Mouse (Mus musculus): ENCODE measurements around the gene Cbx2. TPM values are rescaled to one million over a fixed set of nuclear protein-coding genes. Genes with fewer than 3 reads are reported as not detected.
A peak's percentile ranks its signal among the peaks of the same experiment; 100 is the strongest.

Cbx2 gene
- polyA plus RNA-seq, 1 experiment: 6.9 TPM

GRCm38 (mm10) chr11:119034635-119035034 is 11.9 kb downstream of the Cbx2 start:
- Histone ChIP-seq H3K27ac (ENCODE audit: insufficient read depth, low read length) (no peak overlapping the region), H3K4me1 (ENCODE audit: control insufficient read depth, insufficient read depth, low read length) (peaks cover 2% of the 10 kb centered on the region; the same call in 1 of the 2 replicates), H3K4me3 (ENCODE audit: insufficient read depth, low read length) (peak overlapping the region; percentile 14; the same call in 1 of the 2 replicates)
- TF ChIP-seq POLR2A (IDR thresholded peaks at IDR 0.05; ENCODE audit: low read depth, low read length) (no peak), CTCF (IDR thresholded peaks at IDR 0.05; ENCODE audit: borderline replicate concordance, insufficient read depth, low read length) (no peak)

- TF ChIP-seq CTCF (IDR thresholded peaks at IDR 0.05; ENCODE audit: borderline replicate concordance, insufficient read depth, low read length): no peak
- TF ChIP-seq POLR2A (IDR thresholded peaks at IDR 0.05; ENCODE audit: low read depth, low read length): no peak
- peaks cover 2% of the 10 kb centered on the region; the same call in 1 of the 2 replicates for H3K4me1 ChIP-seq (ENCODE audit: control insufficient read depth, insufficient read depth, low read length)
- no peak overlapping the region for H3K4me3 ChIP-seq (ENCODE audit: insufficient read depth, low read length)
- no peak overlapping the region for H3K27ac ChIP-seq (ENCODE audit: insufficient read depth, low read length)
These were observed 12.4 kb downstream of the Cbx2 start for GRCm38 (mm10) chr11:119035094-119035685.

GRCm38 (mm10) chr11:119035686-119036165 is 13.0 kb downstream of the Cbx2 start:
- TF ChIP-seq POLR2A (IDR thresholded peaks at IDR 0.05; ENCODE audit: low read depth, low read length) (no peak), CTCF (IDR thresholded peaks at IDR 0.05; ENCODE audit: borderline replicate concordance, insufficient read depth, low read length) (no peak)
- Histone ChIP-seq H3K4me1 (ENCODE audit: control insufficient read depth, insufficient read depth, low read length) (peaks cover 2% of the 10 kb centered on the region; the same call in 1 of the 2 replicates), H3K27ac (ENCODE audit: insufficient read depth, low read length) (no peak overlapping the region), H3K4me3 (ENCODE audit: insufficient read depth, low read length) (no peak overlapping the region)

- no peak overlapping the region for H3K4me3 ChIP-seq (ENCODE audit: insufficient read depth, low read length)
- no peak overlapping the region for H3K27ac ChIP-seq (ENCODE audit: insufficient read depth, low read length)
- no peak for TF ChIP-seq CTCF (IDR thresholded peaks at IDR 0.05; ENCODE audit: borderline replicate concordance, insufficient read depth, low read length)
- no peak for TF ChIP-seq POLR2A (IDR thresholded peaks at IDR 0.05; ENCODE audit: low read depth, low read length)
- H3K4me1 ChIP-seq (ENCODE audit: control insufficient read depth, insufficient read depth, low read length): peaks cover 2% of the 10 kb centered on the region; the same call in 1 of the 2 replicates
These were observed 13.7 kb downstream of the Cbx2 start for GRCm38 (mm10) chr11:119036447-119036846.

- TF ChIP-seq POLR2A (IDR thresholded peaks at IDR 0.05; ENCODE audit: low read depth, low read length) (no peak), CTCF (IDR thresholded peaks at IDR 0.05; ENCODE audit: borderline replicate concordance, insufficient read depth, low read length) (no peak)
- peak overlapping the region; percentile 31 for H3K4me3 ChIP-seq (ENCODE audit: insufficient read depth, low read length)
- H3K27ac ChIP-seq (ENCODE audit: insufficient read depth, low read length): peak overlapping the region; percentile 3; the same call in 1 of the 2 replicates
- peaks cover 2% of the 10 kb centered on the region; the same call in 1 of the 2 replicates for H3K4me1 ChIP-seq (ENCODE audit: control insufficient read depth, insufficient read depth, low read length)
These were observed 14.4 kb downstream of the Cbx2 start for GRCm38 (mm10) chr11:119036934-119037779.

- peaks cover 5% of the 10 kb centered on the region; the same call in 1 of the 2 replicates for H3K4me1 ChIP-seq (ENCODE audit: control insufficient read depth, insufficient read depth, low read length)
- no peak overlapping the region for H3K27ac ChIP-seq (ENCODE audit: insufficient read depth, low read length)
- TF ChIP-seq POLR2A (IDR thresholded peaks at IDR 0.05; ENCODE audit: low read depth, low read length) (no peak), CTCF (IDR thresholded peaks at IDR 0.05; ENCODE audit: borderline replicate concordance, insufficient read depth, low read length) (no peak)
- H3K4me3 ChIP-seq (ENCODE audit: insufficient read depth, low read length): peak overlapping the region; percentile 13; the same call in 1 of the 2 replicates
These were observed 15.1 kb downstream of the Cbx2 start for GRCm38 (mm10) chr11:119037780-119038401.

GRCm38 (mm10) chr11:119038744-119039484 is 16.2 kb downstream of the Cbx2 start:
- TF ChIP-seq CTCF (IDR thresholded peaks at IDR 0.05; ENCODE audit: borderline replicate concordance, insufficient read depth, low read length) (no peak), POLR2A (IDR thresholded peaks at IDR 0.05; ENCODE audit: low read depth, low read length) (no peak)
- Histone ChIP-seq H3K4me3 (ENCODE audit: insufficient read depth, low read length) (no peak overlapping the region), H3K4me1 (ENCODE audit: control insufficient read depth, insufficient read depth, low read length) (peaks cover 5% of the 10 kb centered on the region; the same call in 1 of the 2 replicates), H3K27ac (ENCODE audit: insufficient read depth, low read length) (no peak overlapping the region)

GRCm38 (mm10) chr11:119039732-119040512 is 17.2 kb downstream of the Cbx2 start:
- peaks cover 3% of the 10 kb centered on the region; the same call in 1 of the 2 replicates for H3K4me1 ChIP-seq (ENCODE audit: control insufficient read depth, insufficient read depth, low read length)
- no peak for TF ChIP-seq CTCF (IDR thresholded peaks at IDR 0.05; ENCODE audit: borderline replicate concordance, insufficient read depth, low read length)
- no peak for TF ChIP-seq POLR2A (IDR thresholded peaks at IDR 0.05; ENCODE audit: low read depth, low read length)
- H3K27ac ChIP-seq (ENCODE audit: insufficient read depth, low read length): no peak overlapping the region
- H3K4me3 ChIP-seq (ENCODE audit: insufficient read depth, low read length): peak overlapping the region; percentile 73

Measured in embryonic fibroblast, embryonic 13.5 days (primary cell).